Mouse (Mus musculus): ENCODE results near the gene Exoc3l2.

GRCm38 (mm10) chr7:19429726-19430125, 33.4 kb upstream of the Exoc3l2 start:
- TF ChIP-seq POLR2A (IDR thresholded peaks at IDR 0.05; ENCODE audit: extremely low read depth, insufficient read depth, low read length) (no peak), CTCF (IDR thresholded peaks at IDR 0.05; ENCODE audit: extremely low read depth, insufficient read depth, low read length) (no peak)
